Mouse (Mus musculus): ENCODE measurements around the gene Ifitm6. TPM values are rescaled to one million over a fixed set of nuclear protein-coding genes. Genes with fewer than 3 reads are reported as not detected.

The Ifitm6 gene
- polyA plus RNA-seq, 1 experiment from 2014 or later = 0.93 TPM

DNA sequence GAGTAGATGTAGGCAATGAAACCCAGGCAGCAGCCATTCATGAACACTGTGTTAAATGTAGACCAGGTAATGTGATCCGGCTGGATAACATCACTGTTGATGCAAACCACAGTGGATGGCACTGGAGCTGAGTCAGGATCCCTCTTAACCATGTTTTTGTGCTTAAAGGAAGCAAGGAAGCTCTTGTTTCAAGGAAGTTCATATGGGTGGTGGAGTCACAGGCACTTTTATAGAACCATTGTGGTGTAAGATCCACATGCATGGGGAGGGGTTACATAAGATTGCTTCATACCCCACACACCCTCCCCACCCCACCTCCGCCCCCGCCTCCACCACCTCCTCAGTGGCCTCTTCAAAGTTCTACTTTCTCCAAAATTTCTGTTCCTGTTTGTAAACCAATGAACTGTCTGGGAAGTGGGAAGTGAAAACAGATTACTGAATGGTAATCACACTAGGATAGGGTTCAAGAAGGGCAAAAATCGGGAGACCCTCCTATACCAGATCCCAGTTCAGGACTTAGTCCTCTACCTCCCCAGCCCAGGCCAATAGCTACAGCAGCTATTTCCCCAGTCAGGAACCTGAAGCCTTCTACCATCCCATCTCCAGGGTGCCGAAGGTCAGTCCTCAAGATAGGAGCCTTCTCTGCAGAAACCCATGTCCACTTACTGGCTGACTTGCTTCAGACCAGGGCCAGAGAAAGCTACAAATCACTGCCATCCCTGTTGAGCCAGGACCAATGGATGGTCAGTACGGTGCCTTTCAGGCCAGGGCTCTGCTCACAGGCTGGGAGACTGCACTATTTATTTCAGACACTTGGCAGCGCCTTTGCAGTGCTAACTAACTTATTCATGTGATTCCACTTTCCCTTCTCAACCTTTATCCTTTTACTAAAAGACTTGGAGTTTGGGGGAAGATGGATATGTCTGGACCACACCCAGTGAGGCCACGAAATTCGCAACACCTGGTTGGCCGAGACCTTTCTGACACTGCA, 722 bp downstream of the Ifitm6 start:
- Histone ChIP-seq H3K27me3 (replicated peaks; ENCODE audit: control insufficient read depth, insufficient read depth, low read length) (no peaks in the 10 kb centered on the region), H3K27ac (ENCODE audit: low read depth, low read length) (no peak overlapping the region), H3K9me3 (ENCODE audit: control insufficient read depth) (no peaks in the 10 kb centered on the region), H3K4me3 (ENCODE audit: low read depth, low read length) (no peak overlapping the region), H3K4me1 (replicated peaks; ENCODE audit: control insufficient read depth, insufficient read depth, low read length) (no peaks in the 10 kb centered on the region), H3K4me2 (replicated peaks; ENCODE audit: low read depth) (no peak overlapping the region), H3K9ac (ENCODE audit: low read depth, low read length) (no peak overlapping the region), H3K36me3 (ENCODE audit: control insufficient read depth, insufficient read depth) (no peaks in the 10 kb centered on the region)
- ATAC-seq = no peak
- WGBS = 80% methylated on average over 10 of the region's 10 CpGs
- peak; percentile 35; the same call in 1 of the 2 replicates for TF ChIP-seq CTCF (IDR thresholded peaks at IDR 0.05; ENCODE audit: low read depth)

DNA sequence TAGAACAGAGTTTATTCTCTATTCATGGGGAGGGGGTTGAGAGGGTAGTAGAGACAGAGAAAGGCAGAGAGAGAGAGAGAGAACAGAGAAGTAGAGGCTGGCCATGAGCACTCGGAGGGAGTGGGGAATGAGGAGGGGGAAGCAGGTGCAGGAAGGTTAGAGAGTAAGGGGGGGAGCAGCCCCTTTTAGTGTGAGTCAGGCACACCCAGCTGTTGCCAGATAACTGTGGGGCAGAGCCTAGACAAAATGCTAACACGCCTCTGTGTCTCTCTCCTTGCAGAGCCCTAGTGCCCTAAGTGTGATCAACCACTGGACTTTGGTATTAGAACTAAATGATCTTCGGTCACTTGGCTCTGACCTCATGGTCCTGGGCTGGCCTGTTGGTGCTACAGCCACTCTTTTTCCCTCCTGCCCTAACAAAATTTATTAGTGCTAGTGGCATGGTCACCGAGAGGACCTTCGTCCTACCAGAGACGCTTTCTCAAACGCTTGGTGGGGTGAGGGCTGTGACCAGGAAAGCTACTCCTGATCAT, 6.4 kb downstream of the Ifitm6 start:
- Histone ChIP-seq H3K27ac (ENCODE audit: low read depth, low read length) (peak overlapping the region; percentile 77; the same call in 1 of the 2 replicates), H3K4me2 (replicated peaks; ENCODE audit: low read depth) (no peak overlapping the region), H3K4me1 (replicated peaks; ENCODE audit: control insufficient read depth, insufficient read depth, low read length) (0 out of 2 replicates have a peak, but pooled peaks cover 5% of the 10 kb centered on the region), H3K9me3 (ENCODE audit: control insufficient read depth) (no peaks in the 10 kb centered on the region), H3K4me3 (ENCODE audit: low read depth, low read length) (no peak overlapping the region), H3K27me3 (replicated peaks; ENCODE audit: control insufficient read depth, insufficient read depth, low read length) (no peaks in the 10 kb centered on the region), H3K36me3 (ENCODE audit: control insufficient read depth, insufficient read depth) (no peaks in the 10 kb centered on the region), H3K9ac (ENCODE audit: low read depth, low read length) (no peak overlapping the region)
- no peak for ATAC-seq
- 82% methylated on average over 7 of the region's 7 CpGs for WGBS
- TF ChIP-seq CTCF (IDR thresholded peaks at IDR 0.05; ENCODE audit: low read depth) = no peak

DNA sequence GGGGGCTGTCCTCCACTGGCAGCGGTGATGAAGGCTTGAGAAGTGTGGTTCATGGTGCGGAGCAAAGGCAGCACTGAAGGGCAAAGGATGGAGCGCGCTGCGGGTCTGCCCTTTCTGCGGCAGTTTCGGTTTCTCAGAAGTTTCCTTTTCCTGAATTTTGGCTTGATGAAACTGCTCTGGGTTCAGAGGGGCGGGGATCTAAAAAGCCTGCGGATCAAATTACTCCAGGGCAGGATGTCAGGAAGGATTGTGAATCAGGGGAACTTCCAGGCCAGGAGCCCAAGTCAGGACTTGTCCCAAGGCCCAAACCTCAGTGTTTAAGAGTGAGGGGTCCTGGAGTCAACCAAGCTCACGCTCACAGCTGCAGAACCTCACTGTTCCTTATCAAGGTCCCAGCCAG, 7.1 kb downstream of the Ifitm6 start, which contains the start of gene Ifitm3:
Gene Ifitm3 (minus strand): TSS at position 178 of the 400 bp plus-strand sequence.
- WGBS = 30% methylated on average over 10 of the region's 10 CpGs
- Histone ChIP-seq H3K36me3 (ENCODE audit: control insufficient read depth, insufficient read depth) (no peaks in the 10 kb centered on the region), H3K4me3 (ENCODE audit: low read depth, low read length) (peak within 1 kb of the TSS; percentile 46), H3K4me2 (replicated peaks; ENCODE audit: low read depth) (peak within 1 kb of the TSS; percentile 58), H3K9me3 (ENCODE audit: control insufficient read depth) (no peaks in the 10 kb centered on the region), H3K4me1 (replicated peaks; ENCODE audit: control insufficient read depth, insufficient read depth, low read length) (0 out of 2 replicates have a peak, but pooled peaks cover 5% of the 10 kb centered on the region), H3K27ac (ENCODE audit: low read depth, low read length) (peak within 1 kb of the TSS; percentile 77), H3K27me3 (replicated peaks; ENCODE audit: control insufficient read depth, insufficient read depth, low read length) (no peaks in the 10 kb centered on the region), H3K9ac (ENCODE audit: low read depth, low read length) (peak within 1 kb of the TSS; percentile 34; the same call in 1 of the 2 replicates)
- TF ChIP-seq CTCF (IDR thresholded peaks at IDR 0.05; ENCODE audit: low read depth) = no peak
- 0 out of 2 replicates have a peak, but pooled peaks have one; percentile 9 for ATAC-seq

- ATAC-seq = no peak
- H3K4me3 ChIP-seq (ENCODE audit: low read depth, low read length) = peak overlapping the region; percentile 46
- H3K4me2 ChIP-seq (replicated peaks; ENCODE audit: low read depth) = peak overlapping the region; percentile 58
- H3K9me3 ChIP-seq (ENCODE audit: control insufficient read depth) = no peaks in the 10 kb centered on the region
- H3K4me1 ChIP-seq (replicated peaks; ENCODE audit: control insufficient read depth, insufficient read depth, low read length) = 0 out of 2 replicates have a peak, but pooled peaks cover 5% of the 10 kb centered on the region
- WGBS = 63% methylated on average over 9 of the region's 9 CpGs
- no peak for TF ChIP-seq CTCF (IDR thresholded peaks at IDR 0.05; ENCODE audit: low read depth)
- H3K36me3 ChIP-seq (ENCODE audit: control insufficient read depth, insufficient read depth) = no peaks in the 10 kb centered on the region
- H3K27me3 ChIP-seq (replicated peaks; ENCODE audit: control insufficient read depth, insufficient read depth, low read length) = no peaks in the 10 kb centered on the region
- peak overlapping the region; percentile 34; the same call in 1 of the 2 replicates for H3K9ac ChIP-seq (ENCODE audit: low read depth, low read length)
- H3K27ac ChIP-seq (ENCODE audit: low read depth, low read length) = peak overlapping the region; percentile 77; the same call in 1 of the 2 replicates
Measured at GRCm38 (mm10) chr7:141009665-141010064, 8.1 kb downstream of the Ifitm6 start.

DNA sequence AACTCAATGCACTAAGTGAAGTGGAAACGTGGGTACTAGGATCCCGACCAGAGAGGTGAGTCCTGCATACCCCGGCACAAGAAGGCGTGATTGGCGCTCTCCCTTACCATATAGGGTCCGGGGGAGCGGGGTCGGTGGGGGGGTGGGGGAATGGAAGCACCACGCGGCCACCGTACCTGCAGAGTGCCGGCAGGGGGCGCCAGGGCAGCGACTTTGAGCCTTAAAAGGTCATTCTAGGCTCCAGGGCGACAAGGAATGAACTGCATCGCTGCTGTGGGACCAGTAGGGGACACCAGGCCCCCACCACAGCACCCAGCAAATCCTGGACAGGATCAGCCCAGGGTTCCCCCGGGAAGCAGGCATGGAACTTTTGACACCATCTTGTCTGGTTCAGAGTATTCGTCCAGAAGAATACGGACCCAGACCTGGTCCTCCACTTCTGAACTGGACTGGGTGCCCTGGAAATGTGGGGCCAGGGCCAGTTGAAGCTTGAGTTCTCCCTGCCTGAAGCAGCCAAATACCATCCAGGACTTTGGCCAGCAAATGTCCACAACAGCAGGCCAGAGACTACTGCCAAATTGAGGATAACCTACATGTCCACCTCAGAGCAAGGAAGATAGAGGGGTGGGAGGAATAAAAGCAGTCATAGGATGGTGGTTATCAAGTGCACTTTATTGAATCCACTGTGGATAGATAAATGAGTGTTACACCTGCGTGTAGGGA, 8.6 kb downstream of the Ifitm6 start:
- Histone ChIP-seq H3K27me3 (replicated peaks; ENCODE audit: control insufficient read depth, insufficient read depth, low read length) (no peaks in the 10 kb centered on the region), H3K9me3 (ENCODE audit: control insufficient read depth) (no peaks in the 10 kb centered on the region)
- peak; percentile 95 for TF ChIP-seq CTCF (IDR thresholded peaks at IDR 0.05; ENCODE audit: low read depth)

More for the DNA sequence above, 8.6 kb downstream of the Ifitm6 start:
- H3K36me3 ChIP-seq (ENCODE audit: control insufficient read depth, insufficient read depth) = no peaks in the 10 kb centered on the region
- peak overlapping the region; percentile 46 for H3K4me3 ChIP-seq (ENCODE audit: low read depth, low read length)
- WGBS = 6% methylated on average over 20 of the region's 20 CpGs
- ATAC-seq = peak; percentile 80
- peak overlapping the region; percentile 58 for H3K4me2 ChIP-seq (replicated peaks; ENCODE audit: low read depth)
- 0 out of 2 replicates have a peak, but pooled peaks cover 5% of the 10 kb centered on the region for H3K4me1 ChIP-seq (replicated peaks; ENCODE audit: control insufficient read depth, insufficient read depth, low read length)
- peak overlapping the region; percentile 34; the same call in 1 of the 2 replicates for H3K9ac ChIP-seq (ENCODE audit: low read depth, low read length)
- H3K27ac ChIP-seq (ENCODE audit: low read depth, low read length) = peak overlapping the region; percentile 50

Measured in intestine, postnatal 0 days (tissue).